Mouse (Mus musculus) lung, postnatal 0 days (tissue): Measurements from ENCODE around the gene Gm48552.

Experiments
- CTCF ChIP-seq: IDR thresholded peaks from 2 replicates; pipeline ENCODE4 v1.5.1; 2016; ENCODE audit warnings: antibody characterized with exemption, mild to moderate bottlenecking
- EP300 ChIP-seq: IDR thresholded peaks from 2 replicates; pipeline ENCODE4 v1.6.1; 2016; ENCODE audit warnings: antibody characterized with exemption, mild to moderate bottlenecking, control low read depth

GRCm38 (mm10) chr10:81427327-81427726 lies 38.5 kb downstream of the Gm48552 start:
- TF ChIP-seq CTCF (no peak), EP300 (no peak)
